Mouse (Mus musculus) cerebellum, postnatal 36 days (tissue): ENCODE results near the gene Gper1.
A peak's percentile ranks its signal among the peaks of the same experiment; 100 is the strongest.

Source experiments
- DNase-seq, 2 experiments: peaks; one replicate each; pipeline ENCODE4 v3.0.0; 2021 to 2022; ENCODE audit warnings: mixed read lengths in 2 of 2

The Gper1 gene

GRCm38 (mm10) chr5:139413545-139413944, 9.4 kb upstream of the Gper1 start:
- DNase-seq: no peak

GRCm38 (mm10) chr5:139415001-139415400, 8.0 kb upstream of the Gper1 start:
- no peak for DNase-seq

GRCm38 (mm10) chr5:139416942-139417341, 6.0 kb upstream of the Gper1 start:
- DNase-seq: no peak

- no peak for DNase-seq
Measured at GRCm38 (mm10) chr5:139417480-139417879, 5.5 kb upstream of the Gper1 start.

GRCm38 (mm10) chr5:139418110-139418509, 4.8 kb upstream of the Gper1 start:
- DNase-seq: no peak

- DNase-seq: no peak
Measured at GRCm38 (mm10) chr5:139418633-139419032, 4.3 kb upstream of the Gper1 start.

- DNase-seq: no peak
Measured at GRCm38 (mm10) chr5:139425198-139425597, 2.2 kb downstream of the Gper1 start.

- DNase-seq: no peak
Measured at GRCm38 (mm10) chr5:139427001-139427400, 4.0 kb downstream of the Gper1 start.

- peak; percentile 40 to 41 for DNase-seq
Measured at GRCm38 (mm10) chr5:139427989-139428388, 5.0 kb downstream of the Gper1 start.

- no peak for DNase-seq
Measured at GRCm38 (mm10) chr5:139429818-139430341, 6.9 kb downstream of the Gper1 start.

- no peak for DNase-seq
Measured at GRCm38 (mm10) chr5:139432333-139432732, 9.4 kb downstream of the Gper1 start.

GRCm38 (mm10) chr5:139432747-139433508, 10.0 kb downstream of the Gper1 start:
- DNase-seq: no peak

GRCm38 (mm10) chr5:139433842-139434568, 11.1 kb downstream of the Gper1 start:
- DNase-seq: no peak

- DNase-seq: no peak
Measured at GRCm38 (mm10) chr5:139434940-139435339, 12.0 kb downstream of the Gper1 start.

- DNase-seq: no peak
Measured at GRCm38 (mm10) chr5:139437769-139438168, 14.8 kb downstream of the Gper1 start.

GRCm38 (mm10) chr5:139438440-139438839, 15.5 kb downstream of the Gper1 start:
- DNase-seq: no peak

GRCm38 (mm10) chr5:139440451-139440850, 17.5 kb downstream of the Gper1 start:
- peak; percentile 29 to 46 for DNase-seq

GRCm38 (mm10) chr5:139440926-139441725, 18.2 kb downstream of the Gper1 start:
- peak; percentile 46 to 53 for DNase-seq

- no peak for DNase-seq
Measured at GRCm38 (mm10) chr5:139441726-139442018, 18.7 kb downstream of the Gper1 start.

- DNase-seq: peak; percentile 33 to 39
Measured at GRCm38 (mm10) chr5:139442428-139442827, 19.5 kb downstream of the Gper1 start.

GRCm38 (mm10) chr5:139442962-139443361, 20.0 kb downstream of the Gper1 start:
- no peak for DNase-seq

- no peak for DNase-seq
Measured at GRCm38 (mm10) chr5:139445258-139445657, 22.3 kb downstream of the Gper1 start.

GRCm38 (mm10) chr5:139448025-139448424, 25.1 kb downstream of the Gper1 start:
- DNase-seq: no peak
